Mouse (Mus musculus) erythroblast, embryonic 14.5 days (primary cell): ENCODE data around the gene H2-M10.2. TPM values are rescaled to one million over a fixed set of nuclear protein-coding genes. Genes with fewer than 3 reads are reported as not detected.
"Not testable (repeated sequence)": the region's sequence is repeated elsewhere in the genome, so short reads cannot be mapped to it uniquely, and the experiment has no call there.

Experiments used
- H3K27me3 ChIP-seq: 2 replicates; pipeline ENCODE4 v1.6.1; 2012; ENCODE audit warnings: inconsistent platforms; ENCODE audit not compliant: control insufficient read depth
- H3K36me3 ChIP-seq: 2 replicates; pipeline ENCODE4 v1.6.1; 2012; ENCODE audit warnings: mild to moderate bottlenecking, inconsistent platforms; ENCODE audit not compliant: control insufficient read depth
- H3K4me1 ChIP-seq: 2 replicates; pipeline ENCODE4 v1.6.1; 2012; ENCODE audit warnings: inconsistent platforms; ENCODE audit not compliant: control insufficient read depth
- H3K4me3 ChIP-seq: replicated peaks from 2 replicates; pipeline ENCODE3; 2012; ENCODE audit warnings: moderate library complexity, mild to moderate bottlenecking, inconsistent platforms
- H3K9me3 ChIP-seq: 2 replicates; pipeline ENCODE4 v1.6.1; 2012; ENCODE audit warnings: low read length, inconsistent platforms, mixed read lengths; ENCODE audit not compliant: control insufficient read depth
- GATA1 ChIP-seq: IDR thresholded peaks from 2 replicates; pipeline ENCODE4 v1.6.1; 2012; ENCODE audit warnings: low read length, inconsistent platforms, mixed read lengths
- TAL1 ChIP-seq: IDR thresholded peaks from 3 replicates; pipeline ENCODE4 v1.6.1; 2012; ENCODE audit warnings: low read length, inconsistent platforms, mixed read lengths
- polyA plus RNA-seq: library from polyadenylated mRNA; stranded (reverse); fragments of >175 nt; gene quantifications from 2 replicates; pipeline ENCODE4 v1.2.3, GENCODE M21; 2012

Gene H2-M10.2
- not detected in 2 replicates for polyA plus RNA-seq

DNA sequence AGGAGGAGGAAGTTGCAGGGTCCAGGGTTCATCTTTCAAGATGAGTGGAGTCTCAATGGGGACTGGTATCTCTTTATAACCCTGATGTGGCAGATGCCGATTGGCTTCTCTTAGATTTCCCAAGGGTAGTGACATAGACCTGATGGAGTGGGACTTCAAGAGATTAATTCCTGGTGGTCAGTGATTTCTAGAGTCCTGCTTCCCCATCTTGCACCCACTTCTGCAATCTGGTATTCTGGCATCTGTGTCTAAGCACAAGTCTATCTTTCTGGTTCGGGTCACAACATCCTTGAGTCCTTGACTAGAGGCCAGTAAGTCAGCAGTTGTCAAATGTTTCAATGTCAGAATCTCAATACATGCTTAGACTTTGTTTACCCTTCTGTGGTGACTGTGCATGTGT lies at the start of gene H2-M10.2:
Gene H2-M10.2, minus strand, starts transcription at position 101 of the 400 bp plus-strand sequence.
- Histone ChIP-seq H3K4me1 (no peaks in the 10 kb centered on the region), H3K4me3 (no peak within 1 kb of the TSS), H3K27me3 (no peaks in the 10 kb centered on the region), H3K36me3 (peaks cover under 1% of the 10 kb centered on the region; the same call in 1 of the 2 replicates), H3K9me3 (no peaks in the 10 kb centered on the region)
- TF ChIP-seq GATA1 (no peak), TAL1 (no peak)

DNA sequence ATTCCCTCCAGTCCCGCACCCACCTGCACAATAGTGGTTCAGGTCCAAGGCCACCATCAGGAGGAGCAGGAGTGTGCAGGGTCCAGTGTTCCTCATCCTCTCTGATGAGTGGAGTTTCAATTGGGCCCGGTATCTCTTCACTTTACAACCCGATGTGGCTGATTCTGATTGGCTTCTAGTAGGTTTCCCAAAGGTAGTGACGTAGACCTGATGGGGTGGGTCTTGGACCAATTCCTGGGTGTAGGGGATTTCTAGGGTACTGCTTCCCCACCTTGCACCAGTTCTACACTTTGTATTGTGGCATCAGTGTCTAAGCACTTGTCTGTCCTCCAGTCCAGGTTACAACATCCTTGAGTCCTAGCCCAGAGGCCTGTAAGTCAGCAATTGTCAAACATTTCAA lies 39.8 kb upstream of the H2-M10.2 start, which contains the start of gene H2-M10.1:
Gene H2-M10.1, minus strand, starts transcription at position 101 of the 400 bp plus-strand sequence.
- TF ChIP-seq GATA1 = no peak
- H3K4me1 ChIP-seq = no peaks in the 10 kb centered on the region
- no peaks in the 10 kb centered on the region for H3K36me3 ChIP-seq
- H3K9me3 ChIP-seq = no peaks in the 10 kb centered on the region
- no peak within 1 kb of the TSS for H3K4me3 ChIP-seq
- no peaks in the 10 kb centered on the region for H3K27me3 ChIP-seq

DNA sequence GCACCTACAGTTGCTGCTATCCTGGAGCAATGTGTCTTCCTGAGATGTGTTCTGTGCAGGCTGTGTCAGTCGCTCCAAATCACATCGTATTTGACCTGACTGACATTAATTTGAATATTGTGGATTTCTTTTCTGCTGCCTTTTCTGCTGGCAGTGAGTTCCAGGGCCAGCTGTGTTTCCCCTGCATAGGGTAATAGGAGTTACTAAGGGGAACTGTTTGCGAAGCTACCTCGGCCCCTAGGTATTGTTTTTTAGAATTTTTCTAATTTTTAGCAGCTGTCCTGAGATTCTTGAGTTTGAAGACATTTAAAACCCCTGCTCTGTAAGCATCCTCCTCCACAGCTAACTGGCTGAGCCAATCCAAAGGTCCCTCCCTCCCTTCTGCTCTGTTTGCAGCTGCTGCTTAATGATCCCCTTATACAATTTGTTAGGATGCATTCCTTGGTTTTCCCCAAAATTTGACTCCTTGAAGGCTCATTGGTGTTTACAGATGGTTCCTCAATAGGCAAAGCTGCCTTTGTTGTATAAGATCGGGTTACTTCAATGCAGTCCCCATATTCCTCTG lies 29.5 kb upstream of the H2-M10.2 start:
- peak overlapping the region; percentile 56 for H3K4me3 ChIP-seq
- no peaks in the 10 kb centered on the region for H3K36me3 ChIP-seq
- H3K9me3 ChIP-seq = no peaks in the 10 kb centered on the region
- TF ChIP-seq TAL1 = no peak
- TF ChIP-seq GATA1 = no peak
- H3K4me1 ChIP-seq = peaks cover 6% of the 10 kb centered on the region
- peaks cover 10% of the 10 kb centered on the region for H3K27me3 ChIP-seq

DNA sequence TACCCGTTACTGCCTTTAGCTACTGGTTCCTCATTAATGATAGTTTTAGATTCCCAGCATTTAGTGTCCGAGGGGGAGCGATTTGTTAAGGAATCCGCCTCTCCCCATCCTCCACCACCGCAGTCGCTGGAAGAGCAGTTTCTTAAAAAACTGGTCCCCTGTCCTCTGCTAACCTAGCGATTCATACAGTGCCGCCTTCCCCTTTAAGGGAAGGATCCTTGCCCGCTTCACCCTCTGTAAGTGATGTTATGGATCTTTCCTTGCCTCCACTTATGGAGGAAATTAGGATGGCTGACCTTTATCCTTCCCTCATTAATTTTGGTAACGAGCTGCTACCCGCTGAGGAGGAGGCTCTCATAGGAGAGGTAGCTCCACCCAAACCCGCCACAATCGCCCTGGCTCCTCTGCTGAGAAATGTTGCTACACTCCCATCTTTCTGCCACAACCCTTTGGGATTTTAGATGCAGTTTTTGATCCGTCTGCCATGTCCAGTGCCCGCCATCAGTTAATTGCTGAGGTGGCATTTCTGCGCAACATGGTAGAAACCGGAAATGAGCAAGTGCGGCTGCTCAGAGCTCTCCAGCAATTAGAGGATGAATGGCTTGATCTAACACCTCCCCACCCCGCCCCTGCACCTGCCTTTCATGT lies 28.9 kb upstream of the H2-M10.2 start:
- Histone ChIP-seq H3K9me3 (no peaks in the 10 kb centered on the region), H3K27me3 (peaks cover 10% of the 10 kb centered on the region), H3K4me1 (peaks cover 6% of the 10 kb centered on the region), H3K4me3 (peak overlapping the region; percentile 56), H3K36me3 (no peaks in the 10 kb centered on the region)
- no peak for TF ChIP-seq GATA1
- no peak for TF ChIP-seq TAL1

DNA sequence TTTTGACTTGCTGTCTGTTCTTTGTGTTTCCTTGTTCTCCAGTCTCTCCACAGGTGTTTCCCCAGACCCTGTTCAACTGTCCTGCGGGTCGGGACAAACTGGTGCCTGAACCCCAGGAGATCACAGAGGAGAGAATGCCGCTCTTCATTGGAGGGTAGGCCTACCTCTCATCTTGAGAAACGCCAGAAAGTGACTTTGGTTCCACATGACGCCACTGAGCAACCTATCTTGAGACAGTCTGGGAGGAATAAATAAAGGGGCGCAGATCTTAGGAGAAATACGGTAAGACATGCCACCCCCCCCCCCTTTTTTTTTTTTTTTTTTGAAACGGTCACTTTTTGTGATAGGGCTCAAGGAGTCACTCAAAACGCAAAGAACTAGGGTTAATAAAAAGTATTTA lies 28.2 kb upstream of the H2-M10.2 start:
- Histone ChIP-seq H3K36me3 (no peaks in the 10 kb centered on the region), H3K4me3 (peak overlapping the region; percentile 56)

DNA sequence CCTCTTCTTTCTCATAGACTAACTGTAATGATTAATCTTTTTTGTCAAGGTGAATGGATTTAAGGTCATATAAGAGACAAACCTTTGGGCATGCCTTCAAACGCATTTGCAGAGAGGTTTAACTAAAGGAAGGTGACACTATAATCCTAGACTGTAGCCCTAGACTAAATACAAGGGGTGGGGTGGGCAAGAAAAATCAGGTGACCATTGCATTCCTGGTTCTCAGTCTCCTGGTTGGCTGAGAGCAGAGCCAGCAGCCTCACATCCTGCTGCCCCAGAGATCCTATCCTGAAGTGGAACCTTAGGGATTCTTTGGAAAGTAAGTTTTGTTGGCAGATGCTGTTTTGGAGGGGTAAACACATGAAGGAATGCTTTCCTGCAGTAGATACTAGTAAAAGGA lies 23.0 kb upstream of the H2-M10.2 start:
- H3K27me3 ChIP-seq = no peaks in the 10 kb centered on the region; the same call in 1 of the 2 replicates
- TF ChIP-seq TAL1 = no peak
- no peak for TF ChIP-seq GATA1

More for the DNA sequence above, 28.2 kb upstream of the H2-M10.2 start:
- Histone ChIP-seq H3K27me3 (peaks cover 10% of the 10 kb centered on the region), H3K4me1 (peaks cover 6% of the 10 kb centered on the region), H3K9me3 (no peaks in the 10 kb centered on the region)
- TF ChIP-seq TAL1 (no peak), GATA1 (no peak)

DNA sequence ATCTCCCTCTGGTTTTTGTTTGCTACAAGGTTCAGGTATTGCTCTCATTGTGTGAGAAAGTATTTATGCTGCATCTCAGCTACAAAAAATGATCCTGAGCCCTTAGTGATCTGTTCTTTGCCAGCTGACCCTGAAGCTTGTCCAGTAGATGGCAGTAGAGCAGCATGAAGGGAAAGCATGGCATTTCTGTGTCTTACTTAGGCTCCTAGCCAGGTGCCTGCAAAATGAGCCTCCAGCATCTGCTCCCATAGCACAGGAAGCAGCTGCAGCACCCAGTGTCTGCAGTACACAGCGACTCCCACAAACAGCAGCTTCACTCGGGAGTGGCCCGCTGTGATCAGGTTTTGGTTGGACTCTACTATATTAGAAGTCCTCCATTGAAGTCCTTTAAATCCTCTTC lies 22.6 kb upstream of the H2-M10.2 start:
- not testable (repeated sequence) for H3K9me3 ChIP-seq, H3K27me3 ChIP-seq, H3K4me1 ChIP-seq, H3K36me3 ChIP-seq, H3K4me3 ChIP-seq

More for the DNA sequence above, 23.0 kb upstream of the H2-M10.2 start:
- Histone ChIP-seq H3K9me3 (no peaks in the 10 kb centered on the region), H3K4me1 (no peaks in the 10 kb centered on the region), H3K36me3 (no peaks in the 10 kb centered on the region), H3K4me3 (no peak overlapping the region)

DNA sequence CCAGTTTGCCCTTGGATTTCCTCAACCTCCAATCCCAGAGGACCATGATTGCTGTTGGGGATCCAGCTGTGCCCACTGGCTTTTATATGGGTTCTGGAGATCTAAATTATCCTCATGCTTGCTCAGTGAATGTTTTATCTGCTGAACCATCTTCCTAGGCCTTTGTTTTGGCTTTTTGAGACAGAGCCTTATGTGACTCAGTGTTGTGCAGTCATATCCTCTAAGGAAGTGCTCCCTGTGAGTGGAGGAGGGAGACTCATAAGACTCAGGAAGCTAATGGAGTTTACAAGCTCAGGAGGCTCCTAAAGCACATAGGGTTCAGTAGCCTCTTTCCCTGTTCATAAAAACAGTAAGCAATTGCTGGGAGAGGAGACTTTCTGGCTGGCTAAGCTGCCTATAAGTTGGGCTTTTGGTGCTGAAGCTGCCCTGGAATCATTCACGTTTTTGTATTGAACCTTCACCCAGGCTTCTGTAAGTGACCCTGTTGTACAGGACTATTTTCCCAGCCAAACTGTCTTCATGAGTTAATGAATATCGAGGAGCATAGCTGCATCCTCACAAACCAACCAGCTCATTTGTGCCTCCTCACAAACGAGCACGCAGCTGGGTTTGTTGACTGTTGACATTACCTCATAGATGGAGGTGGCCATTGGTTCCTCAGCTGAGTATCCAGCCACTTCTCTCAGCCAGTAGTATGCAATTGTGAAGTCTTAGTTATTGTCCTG lies 4.6 kb downstream of the H2-M10.2 start:
- Histone ChIP-seq H3K9me3 (no peaks in the 10 kb centered on the region), H3K27me3 (no peaks in the 10 kb centered on the region), H3K4me1 (no peaks in the 10 kb centered on the region), H3K4me3 (no peak overlapping the region), H3K36me3 (peaks cover 29% of the 10 kb centered on the region)
- TF ChIP-seq TAL1 (no peak), GATA1 (no peak)

DNA sequence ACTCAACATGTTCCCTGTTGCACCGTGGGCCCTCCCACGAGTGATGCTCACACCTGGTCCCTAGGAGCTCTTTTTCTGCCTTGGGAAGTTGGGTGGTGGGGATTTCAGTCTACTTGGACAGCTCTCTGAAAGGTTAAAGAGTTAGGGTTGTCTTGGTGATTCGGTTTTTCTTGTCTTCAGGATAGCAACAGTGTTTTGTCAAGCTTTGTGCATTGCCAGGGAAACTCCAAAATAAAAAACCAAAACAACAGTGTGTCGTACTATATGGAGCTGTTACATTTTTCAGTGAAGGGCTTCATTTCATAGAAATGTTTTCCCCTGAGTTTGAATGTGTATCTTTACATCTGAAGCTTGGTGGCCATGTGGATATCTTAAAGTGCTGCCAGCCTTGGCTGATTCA lies 11.5 kb downstream of the H2-M10.2 start:
- H3K36me3 ChIP-seq = peaks cover 53% of the 10 kb centered on the region
- no peak overlapping the region for H3K4me3 ChIP-seq
- no peaks in the 10 kb centered on the region for H3K9me3 ChIP-seq
- TF ChIP-seq GATA1 (no peak), TAL1 (no peak)
- peaks cover 38% of the 10 kb centered on the region for H3K4me1 ChIP-seq
- no peaks in the 10 kb centered on the region for H3K27me3 ChIP-seq
